Mouse (Mus musculus): ENCODE results near the gene Elof1. TPM values are rescaled to one million over a fixed set of nuclear protein-coding genes. Genes with fewer than 3 reads are reported as not detected.
A peak's percentile ranks its signal among the peaks of the same experiment; 100 is the strongest.

The Elof1 gene
- total RNA-seq, 2 experiments from 2014 or later = 54.4 to 54.9 TPM

GRCm38 (mm10) chr9:22138480-22138879 lies 21.5 kb upstream of the Elof1 start:
- DNase-seq (ENCODE audit: low spot score in 2 of 2) = no peak

- no peak for DNase-seq (ENCODE audit: low spot score in 2 of 2)
Observed at GRCm38 (mm10) chr9:22136765-22137547, 20.0 kb upstream of the Elof1 start.

GRCm38 (mm10) chr9:22135644-22136390 lies 18.8 kb upstream of the Elof1 start, which contains the start of gene Acp5:
Gene Acp5 (minus strand): TSS chr9:22135711.
- no peak for DNase-seq (ENCODE audit: low spot score in 2 of 2)

DNA sequence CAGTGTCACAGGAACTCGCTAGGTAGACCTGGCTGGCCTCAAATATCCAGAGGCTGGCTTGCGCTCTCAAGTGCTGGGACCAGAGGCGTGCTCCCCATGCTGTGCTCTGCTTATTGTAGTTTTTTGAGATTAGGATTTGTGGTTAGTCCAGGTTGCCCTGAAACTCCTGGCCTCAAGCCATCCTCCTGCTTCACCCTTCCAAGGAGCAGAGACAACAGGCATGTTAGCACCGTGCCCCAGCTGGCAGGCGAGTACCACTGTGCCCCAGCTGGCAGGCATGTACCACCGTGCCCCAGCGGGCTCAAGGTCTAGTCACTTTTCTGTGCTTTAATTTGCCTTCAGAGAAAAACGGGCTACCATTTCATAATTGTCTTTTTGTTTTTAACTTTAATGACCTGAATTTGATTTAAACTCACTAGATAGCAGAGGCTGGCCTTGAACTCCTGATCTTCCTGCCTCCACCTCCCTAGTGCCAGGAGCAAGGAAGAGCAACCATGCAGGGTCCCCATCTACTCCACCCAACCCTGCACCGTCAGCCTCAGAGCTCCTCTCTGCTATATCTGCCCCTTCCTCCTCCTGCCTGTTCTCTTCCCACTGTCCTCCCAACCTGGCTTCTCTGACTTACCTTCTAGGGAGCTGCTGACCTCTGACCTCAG lies 18.1 kb upstream of the Elof1 start:
- DNase-seq (ENCODE audit: low spot score in 2 of 2) = no peak

DNA sequence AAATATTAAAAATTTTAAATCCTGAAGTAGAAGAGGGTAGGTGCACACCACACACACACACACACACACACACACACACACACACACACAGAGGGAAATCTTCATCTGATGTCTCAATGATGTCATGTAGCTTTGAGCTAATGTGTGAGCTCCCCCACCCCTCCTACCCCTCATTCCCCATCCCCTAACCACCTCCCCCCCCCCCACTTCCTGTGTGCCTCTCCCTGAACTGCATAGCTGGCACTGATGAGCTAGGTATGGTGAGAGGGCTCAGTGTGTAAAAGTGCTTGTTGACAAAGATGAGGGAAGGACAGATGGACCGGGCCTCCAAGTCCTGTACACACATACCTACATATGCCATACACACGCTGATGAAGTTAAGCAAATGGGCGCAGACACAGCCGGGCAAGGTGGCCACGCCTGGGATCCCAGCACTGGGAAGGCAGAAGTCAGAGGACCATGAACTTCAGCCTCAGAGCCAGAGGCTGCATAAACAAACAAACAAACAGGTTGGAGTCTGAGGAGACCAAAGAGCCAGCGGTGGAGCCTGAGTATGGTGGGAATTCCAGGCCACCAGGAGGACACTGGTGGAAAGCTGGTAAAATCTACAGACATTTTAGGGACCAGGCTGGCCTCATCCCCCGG lies 17.4 kb upstream of the Elof1 start:
- no peak for DNase-seq (ENCODE audit: low spot score in 2 of 2)

GRCm38 (mm10) chr9:22132220-22132619 lies 15.2 kb upstream of the Elof1 start:
- no peak for DNase-seq (ENCODE audit: low spot score in 2 of 2)

GRCm38 (mm10) chr9:22131226-22131981 lies 14.4 kb upstream of the Elof1 start:
- DNase-seq (ENCODE audit: low spot score in 2 of 2) = peak in 1 of 2 experiments; percentile 38

DNA sequence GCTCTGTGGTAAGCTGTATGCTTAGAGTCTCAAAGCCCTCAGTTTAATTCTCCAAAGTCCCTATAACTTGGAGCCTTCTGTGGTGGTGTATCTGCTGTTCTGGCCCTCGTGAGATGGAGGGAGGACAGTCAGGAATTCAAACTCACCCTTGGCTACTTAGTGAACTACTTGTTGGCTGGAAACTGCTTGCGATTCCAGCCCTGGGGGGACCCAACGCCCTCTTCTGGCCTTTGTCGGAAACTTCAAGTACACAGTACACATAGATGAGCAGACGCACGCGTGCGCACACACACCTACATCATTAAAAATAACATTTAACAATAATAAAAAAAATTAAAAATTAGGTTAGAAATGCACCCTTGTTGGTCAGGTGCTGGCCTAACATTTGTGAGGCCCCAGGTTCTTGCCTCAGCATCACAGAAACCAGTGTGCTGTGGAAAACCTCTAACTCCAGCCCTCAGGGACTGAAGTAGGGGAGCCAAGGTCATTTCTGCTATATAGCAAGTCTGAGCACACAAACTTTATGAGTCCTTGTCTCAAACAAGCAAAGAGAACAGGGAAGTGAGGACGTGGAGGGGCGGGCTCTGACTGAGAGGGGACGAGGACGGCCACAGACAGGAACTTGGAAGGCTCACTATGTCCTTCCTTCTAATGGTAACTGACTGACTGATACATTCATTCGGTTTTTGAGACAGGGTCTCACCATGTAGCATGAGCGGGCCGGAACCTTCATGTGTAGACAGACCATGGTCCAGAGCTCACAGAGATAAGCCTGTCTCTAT lies 8.5 kb upstream of the Elof1 start:
- DNase-seq (ENCODE audit: low spot score in 2 of 2) = no peak

GRCm38 (mm10) chr9:22124169-22124568 lies 7.2 kb upstream of the Elof1 start:
- DNase-seq (ENCODE audit: low spot score in 2 of 2) = no peak

GRCm38 (mm10) chr9:22123069-22123609 lies 6.2 kb upstream of the Elof1 start:
- DNase-seq (ENCODE audit: low spot score in 2 of 2) = no peak

GRCm38 (mm10) chr9:22122005-22122404 lies 5.0 kb upstream of the Elof1 start:
- DNase-seq (ENCODE audit: low spot score in 2 of 2) = no peak

GRCm38 (mm10) chr9:22121545-22121944 lies 4.6 kb upstream of the Elof1 start:
- no peak for DNase-seq (ENCODE audit: low spot score in 2 of 2)

DNA sequence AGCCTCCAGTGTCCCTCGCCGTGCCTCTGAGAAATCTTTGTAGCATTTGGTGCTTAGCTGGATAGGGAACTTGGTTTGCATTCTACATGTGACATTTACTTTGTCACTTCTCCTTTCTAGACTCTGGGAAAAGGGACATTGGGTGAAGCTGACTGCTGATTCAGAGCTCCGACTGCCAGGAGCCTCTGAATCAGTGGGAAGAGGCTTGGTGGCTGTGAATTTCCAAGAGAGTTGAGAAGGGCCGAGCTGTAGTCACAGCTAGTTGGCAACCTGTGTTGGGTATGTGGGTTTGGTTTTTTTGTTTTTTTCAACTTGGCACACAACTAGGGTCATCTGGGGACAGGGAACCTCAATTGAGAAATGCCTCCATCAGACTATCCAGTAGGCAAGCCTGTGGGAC lies 2.6 kb upstream of the Elof1 start:
- no peak for DNase-seq (ENCODE audit: low spot score in 2 of 2)

- peak in 1 of 2 experiments; percentile 47 for DNase-seq (ENCODE audit: low spot score in 2 of 2)
Observed at GRCm38 (mm10) chr9:22117754-22118456, 933 bp upstream of the Elof1 start.

DNA sequence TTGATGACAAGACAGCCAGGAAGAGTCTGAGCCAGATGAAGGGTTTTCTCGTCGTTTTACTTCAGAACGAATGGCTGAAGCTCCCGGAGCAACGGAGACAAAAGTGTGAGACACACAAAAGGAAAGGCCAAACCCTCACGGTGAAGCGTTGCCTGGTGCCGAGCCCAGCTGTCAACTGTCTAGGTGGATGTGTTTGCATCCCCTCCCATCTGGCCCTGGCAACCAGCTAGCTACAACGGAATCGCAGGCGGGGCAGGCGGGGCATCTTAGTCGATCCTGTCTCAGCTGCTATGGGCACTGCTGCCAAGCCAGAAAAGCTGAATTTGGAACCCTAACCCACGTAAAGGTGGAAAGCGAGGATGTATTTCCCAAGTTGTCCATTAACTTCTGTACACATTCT lies 886 bp downstream of the Elof1 start:
- DNase-seq (ENCODE audit: low spot score in 2 of 2) = no peak

DNA sequence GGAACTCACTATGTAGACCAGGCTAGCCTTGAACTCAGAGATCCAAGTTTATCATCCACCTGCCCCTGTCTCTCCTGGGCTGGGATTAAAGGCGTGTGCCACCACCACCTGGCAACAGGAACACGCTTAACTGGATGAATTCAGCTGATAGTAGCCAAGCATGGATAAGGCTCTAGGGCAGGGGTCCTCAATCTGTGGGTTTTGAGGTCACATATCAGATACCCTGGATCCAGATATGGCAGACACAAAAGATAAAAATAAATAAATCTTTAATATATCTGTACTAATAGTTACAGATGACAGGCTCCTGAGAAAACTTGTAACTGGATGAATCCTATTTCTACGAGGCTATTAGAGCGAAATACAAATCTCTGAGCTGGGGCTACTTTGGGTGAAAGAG lies 1.3 kb downstream of the Elof1 start:
- DNase-seq (ENCODE audit: low spot score in 2 of 2) = no peak

- no peak for DNase-seq (ENCODE audit: low spot score in 2 of 2)
Observed at GRCm38 (mm10) chr9:22108194-22108593, 8.8 kb downstream of the Elof1 start.

GRCm38 (mm10) chr9:22099922-22100321 lies 17.1 kb downstream of the Elof1 start:
- DNase-seq (ENCODE audit: low spot score in 2 of 2) = no peak
